Mouse (Mus musculus) small intestine, adult 2 months (tissue): Measurements from ENCODE around the gene Dglucy. TPM values are rescaled to one million over a fixed set of nuclear protein-coding genes. Genes with fewer than 3 reads are reported as not detected.
A peak's percentile ranks its signal among the peaks of the same experiment; 100 is the strongest.

Experiments used
- H3K27ac ChIP-seq: fragments of 200-500 bp; 2 replicates; pipeline ENCODE4 v1.5.1; 2012; ENCODE audit warnings: low read depth, low read length, control low read depth, inconsistent platforms; ENCODE audit not compliant: insufficient read depth
- H3K27me3 ChIP-seq: fragments of 200-500 bp; 2 replicates; pipeline ENCODE4 v1.6.1; 2012; ENCODE audit warnings: mild to moderate bottlenecking, moderate library complexity, low read length, inconsistent platforms; ENCODE audit not compliant: control insufficient read depth, insufficient read depth
- H3K36me3 ChIP-seq: fragments of 200-500 bp; 2 replicates; pipeline ENCODE4 v1.6.1; 2012; ENCODE audit warnings: mild to moderate bottlenecking, low read length, control low read depth, inconsistent platforms; ENCODE audit not compliant: control insufficient read depth, insufficient read depth
- H3K4me1 ChIP-seq: fragments of 200-500 bp; 2 replicates; pipeline ENCODE4 v1.6.1; 2012; ENCODE audit warnings: low read length, inconsistent platforms, mixed read lengths; ENCODE audit not compliant: control insufficient read depth, insufficient read depth, insufficient read length
- H3K4me3 ChIP-seq: fragments of 200-500 bp; 2 replicates; pipeline ENCODE4 v1.5.1; 2012; ENCODE audit warnings: low read depth, mild to moderate bottlenecking, control low read depth, inconsistent platforms, low read length, moderate library complexity
- CTCF ChIP-seq: fragments of 200-500 bp; IDR thresholded peaks from 2 replicates; pipeline ENCODE4 v1.5.1; 2012; ENCODE audit warnings: low read depth, mild to moderate bottlenecking, control low read depth, inconsistent platforms, low read length, moderate library complexity, mixed read lengths; ENCODE audit not compliant: insufficient replicate concordance, insufficient read length; ENCODE audit errors: extremely low read depth
- POLR2A ChIP-seq: fragments of 200-500 bp; IDR thresholded peaks from 2 replicates; pipeline ENCODE4 v1.6.1; 2012; ENCODE audit warnings: low read depth, mild to moderate bottlenecking, control low read depth, inconsistent platforms, low read length, moderate library complexity
- WGBS: fragments of 180-500 bp; shearing (Covaris S2); methylation state at CpG from one replicate; pipeline ENCODE4 v1.1.7; 2018; 5-methylcytosine and 5-hydroxymethylcytosine counted together
- polyA plus RNA-seq: library from polyadenylated mRNA; depleted of rRNA; stranded (reverse); fragments of >200 nt; gene quantifications from 2 replicates; pipeline ENCODE4 v1.2.3, GENCODE M21; 2012

The Dglucy gene
- polyA plus RNA-seq, 1 experiment, result 21.8 TPM

DNA sequence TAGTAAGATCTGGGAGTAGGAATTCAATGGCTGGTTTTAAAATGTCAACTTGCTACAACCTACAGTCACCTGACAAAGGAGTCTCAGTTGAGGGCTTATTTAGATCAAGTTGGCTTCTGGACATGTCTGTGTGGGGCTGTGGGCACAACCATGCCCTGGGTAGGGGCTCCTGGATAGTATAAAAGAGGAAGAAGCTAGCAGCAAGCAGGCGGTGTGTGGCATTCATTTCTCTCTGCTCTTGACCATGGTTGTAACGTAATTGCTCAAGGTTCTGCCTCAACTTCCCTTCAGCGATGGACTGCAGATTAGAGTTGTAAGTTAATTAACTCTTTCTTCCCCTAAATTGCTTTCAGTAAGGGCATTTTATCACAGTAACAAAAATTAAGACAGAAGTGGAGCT, 73.5 kb downstream of the Dglucy start:
- no peaks in the 10 kb centered on the region for H3K4me1 ChIP-seq
- H3K27me3 ChIP-seq, result no peaks in the 10 kb centered on the region
- no peak overlapping the region for H3K4me3 ChIP-seq
- peaks cover 15% of the 10 kb centered on the region for H3K36me3 ChIP-seq
- no peak for TF ChIP-seq CTCF
- TF ChIP-seq POLR2A, result no peak
- 86% methylated on average over 3 of the region's 3 CpGs for WGBS
- no peak overlapping the region for H3K27ac ChIP-seq

DNA sequence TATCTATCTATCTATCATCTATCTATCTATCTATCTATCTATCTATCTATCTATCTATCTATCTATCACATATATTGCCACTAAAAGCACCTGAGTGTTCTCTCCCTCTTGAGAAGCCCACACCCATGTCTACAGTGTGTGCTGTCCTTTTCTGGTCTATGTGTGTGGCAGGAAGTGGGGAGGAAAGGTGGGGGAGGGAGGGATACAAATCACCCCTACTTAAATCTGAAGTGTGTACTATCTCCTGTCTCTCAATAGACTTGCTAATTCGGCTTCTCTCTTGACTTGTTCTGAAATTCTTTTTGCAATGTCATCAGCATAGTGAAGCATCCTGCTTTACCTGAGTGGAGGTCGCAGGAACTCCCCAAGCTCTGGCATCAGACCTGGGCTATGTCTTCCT, 77.5 kb downstream of the Dglucy start:
- TF ChIP-seq CTCF, result no peak
- no peak for TF ChIP-seq POLR2A
- H3K27me3 ChIP-seq, result no peaks in the 10 kb centered on the region
- H3K36me3 ChIP-seq, result peaks cover 5% of the 10 kb centered on the region; the same call in 1 of the 2 replicates
- peaks cover 3% of the 10 kb centered on the region; the same call in 1 of the 2 replicates for H3K4me1 ChIP-seq
- H3K27ac ChIP-seq, result no peak overlapping the region
- no peak overlapping the region for H3K4me3 ChIP-seq
- WGBS, result 85% methylated on average over 2 of the region's 2 CpGs

DNA sequence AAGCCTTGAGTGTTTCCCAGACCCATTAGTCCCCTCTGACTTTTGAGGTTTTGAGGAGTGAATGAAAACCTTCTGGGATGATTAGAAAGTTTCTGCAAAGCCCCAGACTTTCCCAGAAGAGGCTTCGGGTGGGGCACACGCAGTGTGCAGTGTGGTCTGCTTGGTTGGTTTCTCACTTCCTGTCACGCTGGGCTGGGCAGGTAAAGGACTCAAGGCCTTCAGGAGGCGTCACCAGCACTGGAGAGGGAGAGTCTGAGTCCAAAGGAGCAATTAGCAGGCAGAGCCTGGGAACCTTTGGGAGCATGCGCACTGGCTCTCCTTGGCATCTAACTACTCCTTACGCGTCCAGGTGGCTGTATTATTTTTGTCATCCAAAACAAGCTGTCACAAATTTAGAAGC, 78.9 kb downstream of the Dglucy start:
- peak overlapping the region; percentile 47 for H3K27ac ChIP-seq
- WGBS, result 31% methylated on average over 7 of the region's 7 CpGs
- no peaks in the 10 kb centered on the region for H3K27me3 ChIP-seq
- no peak overlapping the region for H3K4me3 ChIP-seq
- H3K36me3 ChIP-seq, result 0 out of 2 replicates have a peak, but pooled peaks cover 3% of the 10 kb centered on the region
- peaks cover 9% of the 10 kb centered on the region for H3K4me1 ChIP-seq
- TF ChIP-seq POLR2A (no peak), CTCF (0 out of 2 replicates have a peak, but pooled peaks have one; percentile 2)

DNA sequence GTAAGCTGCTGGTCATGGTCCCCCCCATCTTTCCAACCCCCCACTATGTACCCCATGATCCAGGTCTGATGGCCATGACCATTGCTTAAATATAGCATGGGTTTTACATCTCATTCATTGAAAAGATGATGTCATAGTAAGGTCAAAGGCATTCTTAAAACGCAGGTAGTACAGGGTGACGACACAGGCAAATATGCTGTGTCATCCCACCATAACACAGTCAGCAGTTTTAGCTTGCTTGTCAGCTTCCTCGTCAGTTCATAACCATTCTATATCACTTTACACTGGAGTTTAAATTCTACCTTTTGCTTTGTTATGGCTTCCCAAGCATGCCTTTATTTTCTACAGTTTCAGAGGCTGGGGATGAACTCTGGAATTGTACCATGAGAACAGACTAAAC, 83.4 kb downstream of the Dglucy start:
- no peak overlapping the region for H3K4me3 ChIP-seq
- 53% methylated on average over 3 of the region's 3 CpGs for WGBS

DNA sequence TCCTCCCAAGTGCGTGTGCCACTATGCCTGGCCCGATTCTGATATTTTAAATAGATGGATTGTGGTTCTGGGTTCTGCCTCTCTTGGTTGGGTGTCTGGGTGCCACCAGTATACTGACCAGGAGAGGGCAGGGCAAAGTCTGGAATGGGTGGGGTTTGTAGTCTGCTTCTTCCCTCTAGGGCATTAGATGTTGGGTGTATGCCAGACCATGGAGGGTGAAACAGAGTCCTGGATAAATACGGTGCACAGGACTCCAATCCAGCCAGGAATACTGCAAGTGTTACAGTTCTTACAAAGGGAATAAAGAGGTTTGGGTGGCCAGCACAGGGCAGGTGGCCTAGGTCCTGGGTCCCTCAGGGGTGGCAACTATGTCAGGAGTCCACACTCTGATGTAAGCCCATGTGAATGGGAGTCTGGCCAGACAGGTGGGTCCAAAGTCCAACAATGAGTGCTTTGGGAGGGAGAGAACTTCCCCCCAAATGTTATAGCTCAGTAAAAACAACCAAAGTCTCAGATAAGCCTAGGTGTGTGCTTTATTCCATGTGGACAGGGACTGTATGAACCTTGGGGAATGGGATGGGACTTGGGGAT, 84.1 kb downstream of the Dglucy start:
- H3K27me3 ChIP-seq, result no peaks in the 10 kb centered on the region
- WGBS, result 34% methylated on average over 3 of the region's 3 CpGs
- peaks cover 15% of the 10 kb centered on the region for H3K36me3 ChIP-seq
- no peak for TF ChIP-seq POLR2A
- no peak for TF ChIP-seq CTCF
- no peak overlapping the region for H3K4me3 ChIP-seq
- peak overlapping the region; percentile 80 for H3K27ac ChIP-seq
- H3K4me1 ChIP-seq, result peaks cover 14% of the 10 kb centered on the region; the same call in 1 of the 2 replicates

More for the DNA sequence above, 83.4 kb downstream of the Dglucy start:
- Histone ChIP-seq H3K27ac (peak overlapping the region; percentile 80; the same call in 1 of the 2 replicates), H3K4me1 (peaks cover 17% of the 10 kb centered on the region), H3K27me3 (no peaks in the 10 kb centered on the region), H3K36me3 (peaks cover 9% of the 10 kb centered on the region)
- no peak for TF ChIP-seq CTCF
- no peak for TF ChIP-seq POLR2A

DNA sequence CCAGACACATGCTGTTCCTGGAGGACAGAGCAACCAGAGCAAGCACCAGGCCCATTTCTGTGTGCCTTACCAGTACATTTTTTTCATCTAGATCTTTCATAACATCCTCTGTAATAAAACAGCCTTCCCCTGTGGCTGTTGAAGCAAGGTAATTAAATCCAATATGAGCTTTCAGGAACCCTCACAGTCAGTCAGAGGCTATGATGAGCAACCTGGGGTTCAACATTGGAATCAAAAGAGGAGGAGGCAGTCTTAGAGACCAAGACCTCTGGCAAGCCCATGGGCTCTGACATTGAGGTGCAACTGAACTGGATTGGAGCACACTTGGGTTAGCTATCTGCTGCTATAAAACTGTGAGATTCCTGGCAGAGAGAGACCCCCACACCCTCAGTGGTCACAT, 86.2 kb downstream of the Dglucy start:
- peaks cover 23% of the 10 kb centered on the region for H3K36me3 ChIP-seq
- H3K27me3 ChIP-seq, result no peaks in the 10 kb centered on the region
- H3K27ac ChIP-seq, result no peak overlapping the region
- peaks cover 14% of the 10 kb centered on the region; the same call in 1 of the 2 replicates for H3K4me1 ChIP-seq
- H3K4me3 ChIP-seq, result no peak overlapping the region
- no peak for TF ChIP-seq CTCF
- TF ChIP-seq POLR2A, result no peak

DNA sequence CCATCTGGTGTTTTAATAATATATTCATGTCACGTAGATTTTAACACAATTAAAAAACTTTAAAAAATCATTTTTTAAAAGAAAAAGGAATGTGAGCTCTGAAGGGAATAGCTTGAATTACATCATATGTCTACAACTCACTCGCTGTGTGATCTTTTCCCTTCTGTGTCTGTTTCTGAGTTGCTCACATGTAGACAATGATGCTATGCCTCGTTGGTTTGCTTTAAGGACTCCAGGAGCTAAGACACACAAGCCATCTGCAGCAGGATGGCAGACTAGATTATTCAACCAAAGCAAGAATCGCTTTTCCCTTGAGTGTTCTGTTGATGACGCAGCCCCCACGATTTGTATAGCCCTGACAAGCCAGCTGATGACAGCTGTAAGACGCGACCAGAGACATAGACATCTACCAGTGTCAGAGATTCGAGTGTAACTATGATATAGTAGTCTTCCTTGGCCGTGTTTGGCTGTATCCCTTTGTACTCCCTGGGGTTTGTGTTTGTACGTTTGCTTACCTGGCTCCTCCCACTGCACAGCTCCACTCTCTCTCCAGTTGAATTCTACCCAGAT, 86.7 kb downstream of the Dglucy start:
- H3K36me3 ChIP-seq, result peaks cover 20% of the 10 kb centered on the region
- H3K27me3 ChIP-seq, result no peaks in the 10 kb centered on the region
- H3K27ac ChIP-seq, result no peak overlapping the region
- WGBS, result 82% methylated on average over 11 of the region's 11 CpGs
- peaks cover 14% of the 10 kb centered on the region; the same call in 1 of the 2 replicates for H3K4me1 ChIP-seq
- TF ChIP-seq CTCF (no peak), POLR2A (no peak)
- no peak overlapping the region for H3K4me3 ChIP-seq
